Mouse (Mus musculus) erythroblast, embryonic 14.5 days (primary cell): ENCODE data around the gene B9d2.

Experiments
- GATA1 ChIP-seq: IDR thresholded peaks from 2 replicates; pipeline ENCODE4 v1.6.1; 2012; ENCODE audit warnings: low read length, inconsistent platforms, mixed read lengths
- TAL1 ChIP-seq: IDR thresholded peaks from 3 replicates; pipeline ENCODE4 v1.6.1; 2012; ENCODE audit warnings: low read length, inconsistent platforms, mixed read lengths

DNA sequence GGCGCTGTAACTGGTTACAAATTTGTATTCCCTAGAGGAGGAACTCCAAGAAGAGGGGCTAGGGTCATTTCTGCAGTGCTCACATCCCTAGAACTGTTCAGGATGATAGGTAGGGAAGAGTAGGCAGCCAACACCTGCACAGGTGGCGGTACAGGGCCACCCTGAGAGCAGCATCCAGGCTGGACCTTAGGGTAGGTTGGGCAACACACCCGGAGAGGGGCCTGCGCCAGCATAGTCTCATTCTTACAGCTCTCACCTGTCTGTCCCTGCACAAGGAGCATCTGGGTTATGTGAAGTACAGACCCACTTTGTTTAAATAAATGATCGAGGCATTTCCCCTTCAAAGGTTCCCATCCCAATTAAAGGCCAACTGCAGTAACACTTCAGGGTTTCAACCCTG lies 40.2 kb downstream of the B9d2 start:
- TF ChIP-seq GATA1 (no peak), TAL1 (no peak)
